Mouse (Mus musculus) spleen, adult 2 months (tissue): ENCODE measurements around the gene Pigl. TPM values are rescaled to one million over a fixed set of nuclear protein-coding genes. Genes with fewer than 3 reads are reported as not detected.
A peak's percentile ranks its signal among the peaks of the same experiment; 100 is the strongest.
"Not testable (repeated sequence)": the region's sequence is repeated elsewhere in the genome, so short reads cannot be mapped to it uniquely, and the experiment has no call there.

Experiments used
- DNase-seq, 2 experiments: peaks; one replicate each; pipeline versions ENCODE4 v3.0.0 to v3.0.0-alpha.2; 2012 to 2021; ENCODE audit warnings: low spot score in 2 of 2, low read depth in 1 of 2
- H3K27ac ChIP-seq: fragments of 200-500 bp; 2 replicates; pipeline ENCODE4 v1.5.1; 2012; ENCODE audit warnings: low read length, inconsistent platforms; ENCODE audit not compliant: insufficient read depth
- H3K27me3 ChIP-seq: fragments of 200-500 bp; 2 replicates; pipeline ENCODE4 v1.6.1; 2012; ENCODE audit warnings: mild to moderate bottlenecking, moderate library complexity, low read length, inconsistent platforms; ENCODE audit not compliant: control insufficient read depth, insufficient read depth
- H3K36me3 ChIP-seq: fragments of 200-500 bp; 2 replicates; pipeline ENCODE4 v1.6.1; 2012; ENCODE audit warnings: mild to moderate bottlenecking, low read length, inconsistent platforms; ENCODE audit not compliant: control insufficient read depth, insufficient read depth
- H3K4me1 ChIP-seq: fragments of 200-500 bp; 2 replicates; pipeline ENCODE4 v1.6.1; 2011; ENCODE audit warnings: inconsistent platforms; ENCODE audit not compliant: control insufficient read depth, insufficient read depth, insufficient read length
- H3K4me3 ChIP-seq: fragments of 200-500 bp; 2 replicates; pipeline ENCODE4 v1.5.1; 2011; ENCODE audit warnings: mild to moderate bottlenecking, inconsistent platforms; ENCODE audit not compliant: insufficient read depth, insufficient read length; ENCODE audit errors: extremely low read depth
- CTCF ChIP-seq: fragments of 200-500 bp; IDR thresholded peaks from 2 replicates; pipeline ENCODE4 v1.5.1; 2011; ENCODE audit warnings: mild to moderate bottlenecking, inconsistent platforms; ENCODE audit not compliant: insufficient read depth, insufficient read length, insufficient replicate concordance; ENCODE audit errors: extremely low read depth
- POLR2A ChIP-seq: fragments of 200-500 bp; IDR thresholded peaks from 2 replicates; pipeline ENCODE4 v1.6.1; 2011; ENCODE audit warnings: low read depth, low read length, inconsistent platforms
- WGBS: fragments of 180-500 bp; shearing (Covaris S2); methylation state at CpG from one replicate; pipeline ENCODE4 v1.1.7; 2018; 5-methylcytosine and 5-hydroxymethylcytosine counted together
- polyA plus RNA-seq: library from polyadenylated mRNA; depleted of rRNA; stranded (reverse); fragments of >200 nt; gene quantifications from 2 replicates; pipeline ENCODE4 v1.2.3, GENCODE M21; 2012

The Pigl gene
- polyA plus RNA-seq, 1 experiment = 4.5 TPM

- under 1% methylated on average over 64 of the region's 73 CpGs for WGBS
- no peaks in the 10 kb centered on the region for H3K36me3 ChIP-seq
- H3K4me3 ChIP-seq = peak overlapping the region; percentile 93
- no peak for TF ChIP-seq CTCF
- peak; percentile 95 for TF ChIP-seq POLR2A
- DNase-seq = peak; percentile 76 to 91
- peak overlapping the region; percentile 99 for H3K27ac ChIP-seq
- no peaks in the 10 kb centered on the region; the same call in none of the 2 replicates for H3K4me1 ChIP-seq
- H3K27me3 ChIP-seq = no peaks in the 10 kb centered on the region
Observed at GRCm38 (mm10) chr11:62457241-62457890, 894 bp upstream of the Pigl start.

GRCm38 (mm10) chr11:62457891-62458270 is 379 bp upstream of the Pigl start:
- Histone ChIP-seq H3K27me3 (no peaks in the 10 kb centered on the region), H3K4me3 (peak overlapping the region; percentile 93), H3K27ac (peak overlapping the region; percentile 99), H3K36me3 (no peaks in the 10 kb centered on the region), H3K4me1 (no peaks in the 10 kb centered on the region; the same call in none of the 2 replicates)
- TF ChIP-seq CTCF (no peak), POLR2A (no peak)
- peak in 1 of 2 experiments; percentile 44 for DNase-seq
- WGBS = 0% methylated on average over 18 of the region's 18 CpGs

- H3K4me1 ChIP-seq = no peaks in the 10 kb centered on the region; the same call in none of the 2 replicates
- peak overlapping the region; percentile 93 for H3K4me3 ChIP-seq
- H3K36me3 ChIP-seq = no peaks in the 10 kb centered on the region
- no peaks in the 10 kb centered on the region for H3K27me3 ChIP-seq
- H3K27ac ChIP-seq = peak overlapping the region; percentile 99
- TF ChIP-seq POLR2A (no peak), CTCF (no peak)
- 4% methylated on average over 9 of the region's 9 CpGs for WGBS
- no peak for DNase-seq
Observed at GRCm38 (mm10) chr11:62458780-62459179, 520 bp downstream of the Pigl start.

GRCm38 (mm10) chr11:62462529-62462928 is 4.3 kb downstream of the Pigl start:
- DNase-seq, H3K4me3 ChIP-seq, H3K27me3 ChIP-seq, H3K4me1 ChIP-seq, H3K36me3 ChIP-seq, H3K27ac ChIP-seq: not testable (repeated sequence)
- 95% methylated on average over 1 of the region's 1 CpGs for WGBS

GRCm38 (mm10) chr11:62463225-62463915 is 5.1 kb downstream of the Pigl start:
- no peak overlapping the region for H3K27ac ChIP-seq
- no peak for TF ChIP-seq CTCF
- TF ChIP-seq POLR2A = no peak
- DNase-seq = no peak
- no peaks in the 10 kb centered on the region for H3K27me3 ChIP-seq
- no peak overlapping the region for H3K4me3 ChIP-seq
- no peaks in the 10 kb centered on the region for H3K36me3 ChIP-seq
- no peaks in the 10 kb centered on the region; the same call in 1 of the 2 replicates for H3K4me1 ChIP-seq
- 83% methylated on average over 2 of the region's 2 CpGs for WGBS

GRCm38 (mm10) chr11:62464696-62465095 is 6.4 kb downstream of the Pigl start:
- no peaks in the 10 kb centered on the region for H3K27me3 ChIP-seq
- WGBS = 83% methylated on average over 3 of the region's 3 CpGs
- no peak for DNase-seq
- no peak overlapping the region for H3K4me3 ChIP-seq
- no peak for TF ChIP-seq POLR2A
- no peak for TF ChIP-seq CTCF
- no peak overlapping the region for H3K27ac ChIP-seq
- no peaks in the 10 kb centered on the region for H3K36me3 ChIP-seq
- no peaks in the 10 kb centered on the region for H3K4me1 ChIP-seq

GRCm38 (mm10) chr11:62465849-62466248 is 7.6 kb downstream of the Pigl start:
- H3K36me3 ChIP-seq = no peaks in the 10 kb centered on the region
- no peak for TF ChIP-seq POLR2A
- no peak for TF ChIP-seq CTCF
- no peaks in the 10 kb centered on the region for H3K4me1 ChIP-seq
- H3K27ac ChIP-seq = no peak overlapping the region
- WGBS = 89% methylated on average over 3 of the region's 3 CpGs
- no peak overlapping the region for H3K4me3 ChIP-seq
- no peaks in the 10 kb centered on the region for H3K27me3 ChIP-seq
- no peak for DNase-seq
